Mouse (Mus musculus) lung, embryonic 16.5 days (tissue): ENCODE data around the gene Tgfbr3. TPM values are rescaled to one million over a fixed set of nuclear protein-coding genes. Genes with fewer than 3 reads are reported as not detected.

Experiments
- ATAC-seq: fragments of 200-750 bp; cut with Nextera tagmentation; 2 replicates; pipeline ENCODE4 v1.8.0; 2017; ENCODE audit warnings: low read depth, mild to moderate bottlenecking, moderate library complexity
- H3K27ac ChIP-seq: fragments of 300-500 bp; sonication (generic); 2 replicates; pipeline ENCODE4 v1.5.1; 2014; ENCODE audit warnings: mild to moderate bottlenecking, control low read depth, low read length
- H3K27me3 ChIP-seq: fragments of 300-500 bp; sonication (generic); 2 replicates; pipeline ENCODE4 v1.6.1; 2014; ENCODE audit warnings: low read depth, low read length, mixed read lengths; ENCODE audit not compliant: control insufficient read depth, insufficient read depth
- H3K36me3 ChIP-seq: fragments of 300-500 bp; sonication (generic); 2 replicates; pipeline ENCODE4 v1.6.1; 2014; ENCODE audit warnings: low read length; ENCODE audit not compliant: control insufficient read depth, insufficient read depth
- H3K4me1 ChIP-seq: fragments of 300-500 bp; sonication (generic); replicated peaks from 2 replicates; pipeline ENCODE4 v1.6.1; 2014; ENCODE audit warnings: low read length, mixed read lengths; ENCODE audit not compliant: control insufficient read depth, insufficient read depth
- H3K4me2 ChIP-seq: fragments of 300-500 bp; sonication (generic); 2 replicates; pipeline ENCODE4 v1.6.1; 2014; ENCODE audit warnings: low read depth, low read length, control low read depth
- H3K4me3 ChIP-seq: fragments of 300-500 bp; sonication (generic); 2 replicates; pipeline ENCODE4 v1.5.1; 2014; ENCODE audit warnings: mild to moderate bottlenecking, low read length, control low read depth
- H3K9ac ChIP-seq: fragments of 300-500 bp; sonication (generic); 2 replicates; pipeline ENCODE4 v1.6.1; 2014; ENCODE audit warnings: low read length, control low read depth
- H3K9me3 ChIP-seq: fragments of 300-500 bp; sonication (generic); 2 replicates; pipeline ENCODE4 v1.6.1; 2016; ENCODE audit warnings: low read length; ENCODE audit not compliant: control insufficient read depth
- WGBS: fragments of 180-500 bp; shearing (Covaris S2); extraction: QIAGEN DNeasy Blood & Tissue Kit; methylation state at CpG from one replicate; pipeline ENCODE4 v1.1.7; 2014; 5-methylcytosine and 5-hydroxymethylcytosine counted together
- polyA plus RNA-seq: library from polyadenylated mRNA; unstranded; fragments of >200 nt; fragmentation: Nextera tagmentation; extraction: Ambion mirVana; gene quantifications from 2 replicates; pipeline ENCODE4 v1.2.1, GENCODE M21; 2015

Gene Tgfbr3
- polyA plus RNA-seq, 1 experiment from 2014 or later: 29.1 TPM

- H3K9me3 ChIP-seq: no peaks in the 10 kb centered on the region
- no peak overlapping the region for H3K27ac ChIP-seq
- H3K4me1 ChIP-seq: peaks cover 19% of the 10 kb centered on the region
- H3K36me3 ChIP-seq: no peaks in the 10 kb centered on the region
- H3K27me3 ChIP-seq: no peaks in the 10 kb centered on the region
- no peak for ATAC-seq
- WGBS: 34% methylated on average over 9 of the region's 9 CpGs
- H3K9ac ChIP-seq: peak overlapping the region; percentile 2; the same call in 1 of the 2 replicates
- peak overlapping the region; percentile 23; the same call in 1 of the 2 replicates for H3K4me3 ChIP-seq
- H3K4me2 ChIP-seq: peak overlapping the region; percentile 47
Observed at GRCm38 (mm10) chr5:107296512-107297322, 7.3 kb upstream of the Tgfbr3 start.

- 51% methylated on average over 16 of the region's 16 CpGs for WGBS
- H3K36me3 ChIP-seq: no peaks in the 10 kb centered on the region
- H3K27me3 ChIP-seq: no peaks in the 10 kb centered on the region; the same call in 1 of the 2 replicates
- peak overlapping the region; percentile 2; the same call in 1 of the 2 replicates for H3K9ac ChIP-seq
- peak; percentile 66 for ATAC-seq
- peak overlapping the region; percentile 23; the same call in 1 of the 2 replicates for H3K4me3 ChIP-seq
- H3K4me2 ChIP-seq: peak overlapping the region; percentile 47
- H3K9me3 ChIP-seq: no peaks in the 10 kb centered on the region
- H3K27ac ChIP-seq: no peak overlapping the region
- H3K4me1 ChIP-seq: peaks cover 19% of the 10 kb centered on the region
Observed at GRCm38 (mm10) chr5:107295817-107296511, 6.5 kb upstream of the Tgfbr3 start.

- Histone ChIP-seq H3K4me3 (no peak overlapping the region), H3K27me3 (no peaks in the 10 kb centered on the region; the same call in 1 of the 2 replicates), H3K9ac (no peak overlapping the region), H3K9me3 (no peaks in the 10 kb centered on the region), H3K4me1 (peaks cover 19% of the 10 kb centered on the region), H3K36me3 (no peaks in the 10 kb centered on the region), H3K4me2 (no peak overlapping the region), H3K27ac (no peak overlapping the region)
- WGBS: 35% methylated on average over 8 of the region's 8 CpGs
- ATAC-seq: peak; percentile 49; the same call in 1 of the 2 replicates
Observed at GRCm38 (mm10) chr5:107295061-107295816, 5.8 kb upstream of the Tgfbr3 start.

- Histone ChIP-seq H3K4me2 (no peak overlapping the region), H3K4me1 (peaks cover 24% of the 10 kb centered on the region), H3K9ac (no peak overlapping the region), H3K9me3 (no peaks in the 10 kb centered on the region), H3K27me3 (no peaks in the 10 kb centered on the region; the same call in 1 of the 2 replicates), H3K4me3 (no peak overlapping the region), H3K27ac (no peak overlapping the region), H3K36me3 (no peaks in the 10 kb centered on the region)
- ATAC-seq: no peak
- whole genome bisulfite sequencing: 86% methylated on average over 4 of the region's 4 CpGs
Observed at GRCm38 (mm10) chr5:107294041-107294440, 4.6 kb upstream of the Tgfbr3 start.

GRCm38 (mm10) chr5:107289986-107290385 is 557 bp upstream of the Tgfbr3 start:
- no peak for ATAC-seq
- peak overlapping the region; percentile 94 for H3K4me3 ChIP-seq
- H3K36me3 ChIP-seq: no peaks in the 10 kb centered on the region
- 29% methylated on average over 8 of the region's 8 CpGs for WGBS
- H3K9ac ChIP-seq: peak overlapping the region; percentile 93; the same call in 1 of the 2 replicates
- peak overlapping the region; percentile 87 for H3K4me2 ChIP-seq
- 0 out of 2 replicates have a peak overlapping the region, but pooled peaks have one; percentile 96 for H3K27ac ChIP-seq
- H3K4me1 ChIP-seq: peaks cover 15% of the 10 kb centered on the region
- H3K9me3 ChIP-seq: no peaks in the 10 kb centered on the region
- H3K27me3 ChIP-seq: no peaks in the 10 kb centered on the region; the same call in 1 of the 2 replicates

- peak overlapping the region; percentile 96 for H3K27ac ChIP-seq
- H3K4me3 ChIP-seq: peak overlapping the region; percentile 94
- H3K4me2 ChIP-seq: peak overlapping the region; percentile 87
- no peaks in the 10 kb centered on the region; the same call in 1 of the 2 replicates for H3K27me3 ChIP-seq
- under 1% methylated on average over 62 of the region's 62 CpGs for WGBS
- H3K36me3 ChIP-seq: no peaks in the 10 kb centered on the region
- H3K9me3 ChIP-seq: no peaks in the 10 kb centered on the region
- H3K4me1 ChIP-seq: peaks cover 14% of the 10 kb centered on the region
- peak overlapping the region; percentile 93 for H3K9ac ChIP-seq
- ATAC-seq: no peak; the same call in none of the 2 replicates
Observed at GRCm38 (mm10) chr5:107288427-107289233, 799 bp downstream of the Tgfbr3 start.

- Histone ChIP-seq H3K9me3 (no peaks in the 10 kb centered on the region), H3K4me3 (peak overlapping the region; percentile 94), H3K4me2 (peak overlapping the region; percentile 87), H3K36me3 (no peaks in the 10 kb centered on the region), H3K27ac (peak overlapping the region; percentile 96; the same call in 1 of the 2 replicates), H3K4me1 (peaks cover 14% of the 10 kb centered on the region), H3K9ac (peak overlapping the region; percentile 93), H3K27me3 (no peaks in the 10 kb centered on the region; the same call in 1 of the 2 replicates)
- no peak for ATAC-seq
- 41% methylated on average over 5 of the region's 5 CpGs for WGBS
Observed at GRCm38 (mm10) chr5:107287908-107288267, 1.5 kb downstream of the Tgfbr3 start.

- no peak for ATAC-seq
- peaks cover 14% of the 10 kb centered on the region for H3K4me1 ChIP-seq
- H3K36me3 ChIP-seq: no peaks in the 10 kb centered on the region
- H3K9me3 ChIP-seq: no peaks in the 10 kb centered on the region
- peak overlapping the region; percentile 94 for H3K4me3 ChIP-seq
- H3K4me2 ChIP-seq: peak overlapping the region; percentile 87
- H3K27me3 ChIP-seq: no peaks in the 10 kb centered on the region; the same call in 1 of the 2 replicates
- peak overlapping the region; percentile 93 for H3K9ac ChIP-seq
- peak overlapping the region; percentile 51 for H3K27ac ChIP-seq
- WGBS: 19% methylated on average over 6 of the region's 6 CpGs
Observed at GRCm38 (mm10) chr5:107287254-107287907, 2.0 kb downstream of the Tgfbr3 start.
